Mouse (Mus musculus): ENCODE data around the gene Xkr7. TPM values are rescaled to one million over a fixed set of nuclear protein-coding genes. Genes with fewer than 3 reads are reported as not detected.

The Xkr7 gene
- polyA plus RNA-seq, 1 experiment from 2014 or later, result not detected

GRCm38 (mm10) chr2:153043886-153044285, 12.2 kb downstream of the Xkr7 start:
- Histone ChIP-seq H3K4me1 (no peaks in the 10 kb centered on the region), H3K9me3 (replicated peaks) (no peaks in the 10 kb centered on the region), H3K27me3 (replicated peaks) (peaks cover 9% of the 10 kb centered on the region; the same call in 1 of the 2 replicates), H3K36me3 (no peaks in the 10 kb centered on the region), H3K4me3 (no peak overlapping the region), H3K4me2 (no peak overlapping the region), H3K9ac (no peak overlapping the region), H3K27ac (no peak overlapping the region)
- 50% methylated on average over 3 of the region's 3 CpGs for WGBS (ENCODE audit: insufficient replicate concordance)
- ATAC-seq, result no peak

GRCm38 (mm10) chr2:153045884-153046299, 14.2 kb downstream of the Xkr7 start:
- ATAC-seq, result no peak
- H3K4me3 ChIP-seq, result no peak overlapping the region
- no peak overlapping the region for H3K27ac ChIP-seq
- no peaks in the 10 kb centered on the region for H3K4me1 ChIP-seq
- H3K9me3 ChIP-seq (replicated peaks), result no peaks in the 10 kb centered on the region
- H3K9ac ChIP-seq, result no peak overlapping the region
- peaks cover 14% of the 10 kb centered on the region; the same call in 1 of the 2 replicates for H3K27me3 ChIP-seq (replicated peaks)
- no peak overlapping the region for H3K4me2 ChIP-seq
- WGBS (ENCODE audit: insufficient replicate concordance), result 10% methylated on average over 8 of the region's 8 CpGs
- no peaks in the 10 kb centered on the region for H3K36me3 ChIP-seq

DNA sequence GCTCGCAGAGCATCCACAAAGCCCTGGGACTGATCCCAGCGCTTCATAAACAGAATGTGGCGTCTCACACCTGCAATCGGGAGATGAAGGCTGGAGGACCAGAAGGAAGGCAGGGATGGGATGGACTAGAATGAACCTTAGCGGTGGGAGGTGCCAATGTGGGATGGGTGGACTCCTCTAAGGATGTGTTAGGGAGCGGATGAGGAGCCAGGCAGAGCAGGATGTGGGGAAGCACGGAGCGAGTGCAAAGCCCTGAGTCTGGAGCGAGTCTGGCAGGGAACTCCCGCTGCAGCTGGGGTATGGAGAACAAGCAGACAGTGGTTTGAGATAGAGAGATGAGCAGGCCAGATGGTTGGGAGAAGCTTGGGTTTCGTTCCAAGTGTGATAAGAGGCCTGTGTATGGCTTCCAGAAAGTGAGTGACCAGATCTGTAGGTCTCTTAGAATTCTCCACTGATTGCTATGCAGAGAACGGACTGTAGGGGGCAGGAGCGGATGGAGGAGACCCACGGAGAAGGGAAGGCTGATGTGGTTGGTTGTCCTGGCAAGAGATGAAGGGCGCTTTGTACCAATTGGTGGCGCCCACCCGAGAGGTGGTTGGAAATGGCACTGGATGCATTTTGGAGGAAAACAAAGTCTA, 16.3 kb downstream of the Xkr7 start:
- ATAC-seq, result no peak

DNA sequence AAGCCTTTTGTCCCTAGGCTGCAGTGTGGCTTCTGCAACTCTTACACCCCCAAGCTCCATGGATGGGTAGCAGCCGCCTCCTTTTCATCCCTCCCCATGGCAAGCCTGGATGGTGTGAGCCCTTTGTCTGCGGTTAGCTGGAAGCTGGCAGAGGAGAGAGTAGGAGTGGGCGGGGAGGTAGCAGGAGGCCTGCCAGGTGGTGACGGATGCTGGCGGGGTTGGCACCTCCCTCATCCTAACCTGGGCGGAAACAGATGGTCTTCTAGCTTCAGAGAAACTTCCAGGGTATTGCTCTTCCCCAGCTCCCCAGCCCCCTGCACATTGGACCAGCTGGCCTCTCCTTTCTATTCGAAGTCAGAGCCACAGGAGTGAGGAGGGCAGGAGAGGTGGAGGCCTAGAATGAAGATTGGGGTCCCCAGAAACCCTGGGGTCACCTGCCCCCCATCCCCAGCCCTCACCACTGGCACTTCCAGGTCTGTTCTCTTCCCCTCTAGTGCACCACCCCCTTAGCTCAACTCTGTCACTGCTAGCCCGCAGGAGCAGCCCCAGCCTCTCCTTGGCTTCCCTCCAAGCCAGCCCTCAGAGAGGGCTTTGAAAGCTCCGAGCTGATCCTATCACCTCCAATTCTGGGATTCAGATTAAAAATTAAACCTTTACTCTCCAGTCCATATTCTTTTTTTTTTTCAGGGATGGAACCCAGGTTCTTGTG, 17.8 kb downstream of the Xkr7 start:
- Histone ChIP-seq H3K9ac (no peak overlapping the region), H3K4me2 (no peak overlapping the region), H3K27me3 (replicated peaks) (peaks cover 44% of the 10 kb centered on the region), H3K4me1 (no peaks in the 10 kb centered on the region), H3K36me3 (no peaks in the 10 kb centered on the region), H3K27ac (no peak overlapping the region), H3K4me3 (no peak overlapping the region), H3K9me3 (replicated peaks) (no peaks in the 10 kb centered on the region)
- 49% methylated on average over 9 of the region's 9 CpGs for WGBS (ENCODE audit: insufficient replicate concordance)
- no peak for ATAC-seq

More for the DNA sequence above, 16.3 kb downstream of the Xkr7 start:
- Histone ChIP-seq H3K4me2 (no peak overlapping the region), H3K4me1 (no peaks in the 10 kb centered on the region), H3K27ac (no peak overlapping the region), H3K4me3 (no peak overlapping the region), H3K27me3 (replicated peaks) (peaks cover 34% of the 10 kb centered on the region), H3K9ac (no peak overlapping the region), H3K36me3 (no peaks in the 10 kb centered on the region), H3K9me3 (replicated peaks) (no peaks in the 10 kb centered on the region)
- 34% methylated on average over 17 of the region's 17 CpGs for WGBS (ENCODE audit: insufficient replicate concordance)

GRCm38 (mm10) chr2:153049997-153050358, 18.3 kb downstream of the Xkr7 start:
- ATAC-seq, result no peak

GRCm38 (mm10) chr2:153051095-153051494, 19.4 kb downstream of the Xkr7 start:
- H3K9ac ChIP-seq, result no peak overlapping the region
- H3K36me3 ChIP-seq, result no peaks in the 10 kb centered on the region
- H3K4me3 ChIP-seq, result no peak overlapping the region
- no peak overlapping the region for H3K4me2 ChIP-seq
- H3K27ac ChIP-seq, result no peak overlapping the region
- H3K27me3 ChIP-seq (replicated peaks), result peaks cover 52% of the 10 kb centered on the region
- no peaks in the 10 kb centered on the region for H3K4me1 ChIP-seq
- no peak for ATAC-seq
- no peaks in the 10 kb centered on the region for H3K9me3 ChIP-seq (replicated peaks)
- 58% methylated on average over 6 of the region's 6 CpGs for WGBS (ENCODE audit: insufficient replicate concordance)

More at GRCm38 (mm10) chr2:153049997-153050358, 18.3 kb downstream of the Xkr7 start:
- H3K4me3 ChIP-seq, result no peak overlapping the region
- no peak overlapping the region for H3K4me2 ChIP-seq
- 62% methylated on average over 4 of the region's 4 CpGs for WGBS (ENCODE audit: insufficient replicate concordance)
- no peaks in the 10 kb centered on the region for H3K36me3 ChIP-seq
- H3K9ac ChIP-seq, result no peak overlapping the region
- H3K4me1 ChIP-seq, result no peaks in the 10 kb centered on the region
- no peaks in the 10 kb centered on the region for H3K9me3 ChIP-seq (replicated peaks)
- H3K27ac ChIP-seq, result no peak overlapping the region
- peaks cover 48% of the 10 kb centered on the region for H3K27me3 ChIP-seq (replicated peaks)

- no peak for ATAC-seq
- Histone ChIP-seq H3K4me3 (no peak overlapping the region), H3K4me1 (no peaks in the 10 kb centered on the region), H3K9me3 (replicated peaks) (no peaks in the 10 kb centered on the region), H3K9ac (no peak overlapping the region), H3K36me3 (no peaks in the 10 kb centered on the region), H3K27ac (no peak overlapping the region), H3K4me2 (no peak overlapping the region), H3K27me3 (replicated peaks) (peaks cover 52% of the 10 kb centered on the region)
- 38% methylated on average over 9 of the region's 9 CpGs for WGBS (ENCODE audit: insufficient replicate concordance)
Observed at GRCm38 (mm10) chr2:153051537-153051936, 19.9 kb downstream of the Xkr7 start.

- Histone ChIP-seq H3K4me3 (no peak overlapping the region), H3K27me3 (replicated peaks) (peaks cover 52% of the 10 kb centered on the region), H3K36me3 (no peaks in the 10 kb centered on the region), H3K4me1 (no peaks in the 10 kb centered on the region), H3K27ac (no peak overlapping the region), H3K9ac (no peak overlapping the region), H3K9me3 (replicated peaks) (no peaks in the 10 kb centered on the region), H3K4me2 (no peak overlapping the region)
- WGBS (ENCODE audit: insufficient replicate concordance), result 9% methylated on average over 30 of the region's 30 CpGs
- no peak for ATAC-seq
Observed at GRCm38 (mm10) chr2:153052700-153053351, 21.2 kb downstream of the Xkr7 start.

- Histone ChIP-seq H3K9me3 (replicated peaks) (no peaks in the 10 kb centered on the region), H3K4me3 (no peak overlapping the region), H3K27me3 (replicated peaks) (peaks cover 52% of the 10 kb centered on the region), H3K36me3 (no peaks in the 10 kb centered on the region), H3K4me2 (no peak overlapping the region), H3K9ac (no peak overlapping the region), H3K27ac (no peak overlapping the region), H3K4me1 (no peaks in the 10 kb centered on the region)
- no peak for ATAC-seq
- 70% methylated on average over 8 of the region's 8 CpGs for WGBS (ENCODE audit: insufficient replicate concordance)
Observed at GRCm38 (mm10) chr2:153053896-153054295, 22.2 kb downstream of the Xkr7 start.

GRCm38 (mm10) chr2:153055270-153055920, 23.7 kb downstream of the Xkr7 start:
- Histone ChIP-seq H3K4me2 (no peak overlapping the region), H3K27ac (no peak overlapping the region), H3K36me3 (no peaks in the 10 kb centered on the region), H3K9me3 (replicated peaks) (no peaks in the 10 kb centered on the region), H3K9ac (no peak overlapping the region), H3K4me3 (no peak overlapping the region), H3K27me3 (replicated peaks) (peaks cover 50% of the 10 kb centered on the region), H3K4me1 (no peaks in the 10 kb centered on the region)
- no peak for ATAC-seq
- whole genome bisulfite sequencing (ENCODE audit: insufficient replicate concordance), result 44% methylated on average over 6 of the region's 6 CpGs

GRCm38 (mm10) chr2:153058365-153058764, 26.7 kb downstream of the Xkr7 start:
- no peaks in the 10 kb centered on the region for H3K36me3 ChIP-seq
- no peak overlapping the region for H3K9ac ChIP-seq
- H3K27me3 ChIP-seq (replicated peaks), result peaks cover 24% of the 10 kb centered on the region
- 59% methylated on average over 4 of the region's 4 CpGs for WGBS (ENCODE audit: insufficient replicate concordance)
- no peak for ATAC-seq
- H3K4me1 ChIP-seq, result no peaks in the 10 kb centered on the region
- H3K4me2 ChIP-seq, result no peak overlapping the region
- H3K9me3 ChIP-seq (replicated peaks), result no peaks in the 10 kb centered on the region
- H3K27ac ChIP-seq, result no peak overlapping the region
- H3K4me3 ChIP-seq, result no peak overlapping the region

DNA sequence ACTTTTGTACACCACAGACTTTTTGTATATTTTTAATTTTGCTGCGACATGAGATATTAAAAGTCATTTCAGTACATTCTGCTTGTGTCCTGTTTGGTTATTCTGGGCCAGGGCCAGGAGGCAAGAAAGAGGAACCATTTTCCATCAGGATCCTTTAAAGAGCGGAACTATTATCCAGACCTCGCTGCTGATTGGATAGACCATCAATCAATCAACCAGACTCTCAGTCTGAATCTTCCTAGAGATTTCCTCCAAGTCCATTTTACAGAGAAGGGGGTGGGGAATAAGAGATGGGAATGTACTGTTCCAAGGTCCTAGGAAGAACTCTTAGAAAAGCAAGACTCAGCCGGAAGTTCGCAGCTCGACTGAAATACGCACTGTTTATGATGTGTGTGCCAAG, 28.6 kb downstream of the Xkr7 start:
- 78% methylated on average over 7 of the region's 7 CpGs for WGBS (ENCODE audit: insufficient replicate concordance)
- Histone ChIP-seq H3K9ac (no peak overlapping the region), H3K36me3 (no peaks in the 10 kb centered on the region), H3K27ac (no peak overlapping the region), H3K4me1 (peaks cover 6% of the 10 kb centered on the region; the same call in 1 of the 2 replicates), H3K4me2 (no peak overlapping the region), H3K27me3 (replicated peaks) (peaks cover 7% of the 10 kb centered on the region; the same call in 1 of the 2 replicates), H3K4me3 (no peak overlapping the region), H3K9me3 (replicated peaks) (no peaks in the 10 kb centered on the region)
- no peak for ATAC-seq
